Mouse (Mus musculus): ENCODE data around the gene Oxct1. TPM values are rescaled to one million over a fixed set of nuclear protein-coding genes. Genes with fewer than 3 reads are reported as not detected.
A peak's percentile ranks its signal among the peaks of the same experiment; 100 is the strongest.

Oxct1 gene
- polyA plus RNA-seq, 1 experiment from 2014 or later, result 432 TPM

DNA sequence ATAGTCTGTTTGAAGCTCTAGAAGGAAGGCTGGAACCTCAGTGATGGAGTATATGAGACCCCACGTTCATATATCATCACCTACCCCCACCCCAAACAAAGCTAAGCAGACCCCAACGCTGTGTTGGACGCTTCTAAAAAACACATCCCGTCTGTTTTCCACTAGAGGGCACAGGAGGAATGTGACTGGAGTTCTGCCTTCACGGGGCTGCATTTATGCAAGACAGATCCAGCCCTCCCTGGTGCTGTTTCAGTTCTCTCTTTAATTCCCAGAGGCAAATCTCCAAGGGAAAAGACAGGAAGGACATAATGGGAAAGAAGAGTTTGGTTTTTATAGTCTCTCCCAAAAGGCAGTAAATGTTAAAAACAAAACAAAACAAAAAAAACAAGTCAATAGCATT is 30.4 kb downstream of the Oxct1 start:
- Histone ChIP-seq H3K27me3 (ENCODE audit: control insufficient read depth, insufficient read depth, low read depth, low read length) (no peaks in the 10 kb centered on the region), H3K9ac (ENCODE audit: low read depth, low read length) (no peak overlapping the region), H3K4me1 (ENCODE audit: control insufficient read depth, insufficient read depth, low read length) (no peaks in the 10 kb centered on the region), H3K4me3 (ENCODE audit: low read depth, low read length) (no peak overlapping the region), H3K27ac (ENCODE audit: low read length) (no peak overlapping the region), H3K9me3 (replicated peaks; ENCODE audit: control insufficient read depth, low read length, poor library complexity, severe bottlenecking) (no peaks in the 10 kb centered on the region), H3K36me3 (ENCODE audit: control insufficient read depth, insufficient read depth, low read length) (peaks cover 23% of the 10 kb centered on the region), H3K4me2 (ENCODE audit: low read length) (no peak overlapping the region)
- WGBS, result 24% methylated on average over 5 of the region's 5 CpGs
- peak; percentile 88 for ATAC-seq

GRCm38 (mm10) chr15:4063574-4063973 is 37.4 kb downstream of the Oxct1 start:
- WGBS, result 89% methylated on average over 5 of the region's 5 CpGs
- ATAC-seq, result no peak

GRCm38 (mm10) chr15:4064013-4064412 is 37.8 kb downstream of the Oxct1 start:
- H3K4me1 ChIP-seq (ENCODE audit: control insufficient read depth, insufficient read depth, low read length), result no peaks in the 10 kb centered on the region
- no peak overlapping the region for H3K27ac ChIP-seq (ENCODE audit: low read length)
- 93% methylated on average over 7 of the region's 7 CpGs for WGBS
- H3K9ac ChIP-seq (ENCODE audit: low read depth, low read length), result no peak overlapping the region
- H3K36me3 ChIP-seq (ENCODE audit: control insufficient read depth, insufficient read depth, low read length), result peaks cover 8% of the 10 kb centered on the region
- H3K9me3 ChIP-seq (replicated peaks; ENCODE audit: control insufficient read depth, low read length, poor library complexity, severe bottlenecking), result no peaks in the 10 kb centered on the region
- ATAC-seq, result no peak
- H3K4me3 ChIP-seq (ENCODE audit: low read depth, low read length), result no peak overlapping the region
- no peaks in the 10 kb centered on the region for H3K27me3 ChIP-seq (ENCODE audit: control insufficient read depth, insufficient read depth, low read depth, low read length)
- H3K4me2 ChIP-seq (ENCODE audit: low read length), result no peak overlapping the region

More at GRCm38 (mm10) chr15:4063574-4063973, 37.4 kb downstream of the Oxct1 start:
- H3K9ac ChIP-seq (ENCODE audit: low read depth, low read length), result no peak overlapping the region
- H3K4me3 ChIP-seq (ENCODE audit: low read depth, low read length), result no peak overlapping the region
- H3K27ac ChIP-seq (ENCODE audit: low read length), result no peak overlapping the region
- no peaks in the 10 kb centered on the region for H3K9me3 ChIP-seq (replicated peaks; ENCODE audit: control insufficient read depth, low read length, poor library complexity, severe bottlenecking)
- no peaks in the 10 kb centered on the region for H3K4me1 ChIP-seq (ENCODE audit: control insufficient read depth, insufficient read depth, low read length)
- no peaks in the 10 kb centered on the region for H3K27me3 ChIP-seq (ENCODE audit: control insufficient read depth, insufficient read depth, low read depth, low read length)
- peaks cover 8% of the 10 kb centered on the region for H3K36me3 ChIP-seq (ENCODE audit: control insufficient read depth, insufficient read depth, low read length)
- no peak overlapping the region for H3K4me2 ChIP-seq (ENCODE audit: low read length)

DNA sequence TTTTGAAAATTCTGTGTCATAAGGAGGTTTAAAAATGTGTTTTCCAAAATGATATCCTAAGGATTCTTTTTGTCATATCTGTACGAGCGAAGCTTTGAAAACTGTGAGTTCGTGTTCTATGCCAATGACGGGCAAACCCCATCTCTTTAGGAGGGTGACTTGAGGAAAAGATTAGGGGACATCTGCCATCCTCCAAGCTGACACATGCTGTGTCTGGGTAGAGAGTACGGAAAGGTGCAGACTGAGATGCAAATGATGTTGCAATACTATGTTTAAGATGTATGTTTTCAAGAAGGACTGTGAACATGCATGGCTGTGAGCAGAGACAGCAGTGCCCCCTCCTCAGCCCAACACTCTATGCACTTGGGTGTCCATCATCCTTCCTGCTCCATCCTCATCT is 38.5 kb downstream of the Oxct1 start:
- no peaks in the 10 kb centered on the region for H3K27me3 ChIP-seq (ENCODE audit: control insufficient read depth, insufficient read depth, low read depth, low read length)
- H3K4me3 ChIP-seq (ENCODE audit: low read depth, low read length), result no peak overlapping the region

GRCm38 (mm10) chr15:4067273-4067990 is 41.2 kb downstream of the Oxct1 start:
- no peak for ATAC-seq
- 70% methylated on average over 5 of the region's 5 CpGs for WGBS

More for the DNA sequence above, 38.5 kb downstream of the Oxct1 start:
- no peak for ATAC-seq
- no peak overlapping the region for H3K27ac ChIP-seq (ENCODE audit: low read length)
- H3K36me3 ChIP-seq (ENCODE audit: control insufficient read depth, insufficient read depth, low read length), result peaks cover 8% of the 10 kb centered on the region
- no peak overlapping the region for H3K4me2 ChIP-seq (ENCODE audit: low read length)
- H3K9me3 ChIP-seq (replicated peaks; ENCODE audit: control insufficient read depth, low read length, poor library complexity, severe bottlenecking), result no peaks in the 10 kb centered on the region
- H3K4me1 ChIP-seq (ENCODE audit: control insufficient read depth, insufficient read depth, low read length), result no peaks in the 10 kb centered on the region
- WGBS, result 87% methylated on average over 5 of the region's 5 CpGs
- no peak overlapping the region for H3K9ac ChIP-seq (ENCODE audit: low read depth, low read length)

DNA sequence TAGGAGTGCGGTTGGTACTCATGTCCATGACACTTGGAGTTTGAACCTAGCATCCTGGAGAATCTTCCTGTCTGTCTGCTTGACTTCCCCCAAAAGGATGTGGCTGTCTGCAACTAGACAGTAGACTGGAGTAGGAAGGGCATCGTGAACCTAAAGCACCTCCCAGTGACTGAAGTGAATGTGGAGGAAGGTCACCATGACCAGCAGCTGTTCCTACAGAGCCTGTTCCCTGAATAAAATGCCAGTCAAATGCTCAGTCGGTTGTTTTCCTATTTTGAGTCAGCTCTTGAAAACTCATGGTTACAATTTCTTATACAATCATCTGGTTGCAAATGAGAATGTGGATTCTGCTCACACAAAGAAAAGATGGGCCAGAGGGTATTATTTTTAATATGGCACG is 51.8 kb downstream of the Oxct1 start:
- Histone ChIP-seq H3K4me1 (ENCODE audit: control insufficient read depth, insufficient read depth, low read length) (no peaks in the 10 kb centered on the region), H3K36me3 (ENCODE audit: control insufficient read depth, insufficient read depth, low read length) (peaks cover 9% of the 10 kb centered on the region; the same call in 1 of the 2 replicates), H3K9ac (ENCODE audit: low read depth, low read length) (no peak overlapping the region), H3K27ac (ENCODE audit: low read length) (no peak overlapping the region), H3K4me2 (ENCODE audit: low read length) (no peak overlapping the region), H3K4me3 (ENCODE audit: low read depth, low read length) (no peak overlapping the region), H3K27me3 (ENCODE audit: control insufficient read depth, insufficient read depth, low read depth, low read length) (no peaks in the 10 kb centered on the region), H3K9me3 (replicated peaks; ENCODE audit: control insufficient read depth, low read length, poor library complexity, severe bottlenecking) (no peaks in the 10 kb centered on the region)
- ATAC-seq, result no peak
- 83% methylated on average over 4 of the region's 4 CpGs for WGBS

More at GRCm38 (mm10) chr15:4067273-4067990, 41.2 kb downstream of the Oxct1 start:
- Histone ChIP-seq H3K4me1 (ENCODE audit: control insufficient read depth, insufficient read depth, low read length) (no peaks in the 10 kb centered on the region), H3K4me2 (ENCODE audit: low read length) (no peak overlapping the region), H3K4me3 (ENCODE audit: low read depth, low read length) (no peak overlapping the region), H3K27me3 (ENCODE audit: control insufficient read depth, insufficient read depth, low read depth, low read length) (no peaks in the 10 kb centered on the region), H3K9me3 (replicated peaks; ENCODE audit: control insufficient read depth, low read length, poor library complexity, severe bottlenecking) (no peaks in the 10 kb centered on the region), H3K9ac (ENCODE audit: low read depth, low read length) (no peak overlapping the region), H3K36me3 (ENCODE audit: control insufficient read depth, insufficient read depth, low read length) (peaks cover 3% of the 10 kb centered on the region), H3K27ac (ENCODE audit: low read length) (no peak overlapping the region)

- Histone ChIP-seq H3K4me2 (ENCODE audit: low read length) (no peak overlapping the region), H3K27ac (ENCODE audit: low read length) (no peak overlapping the region), H3K4me3 (ENCODE audit: low read depth, low read length) (no peak overlapping the region), H3K36me3 (ENCODE audit: control insufficient read depth, insufficient read depth, low read length) (peaks cover 6% of the 10 kb centered on the region; the same call in 1 of the 2 replicates), H3K4me1 (ENCODE audit: control insufficient read depth, insufficient read depth, low read length) (no peaks in the 10 kb centered on the region), H3K9me3 (replicated peaks; ENCODE audit: control insufficient read depth, low read length, poor library complexity, severe bottlenecking) (no peaks in the 10 kb centered on the region), H3K9ac (ENCODE audit: low read depth, low read length) (no peak overlapping the region), H3K27me3 (ENCODE audit: control insufficient read depth, insufficient read depth, low read depth, low read length) (no peaks in the 10 kb centered on the region)
- WGBS, result 89% methylated on average over 5 of the region's 5 CpGs
- ATAC-seq, result no peak
Measured at GRCm38 (mm10) chr15:4078785-4079184, 52.6 kb downstream of the Oxct1 start.

GRCm38 (mm10) chr15:4079425-4080189 is 53.4 kb downstream of the Oxct1 start:
- no peak overlapping the region for H3K9ac ChIP-seq (ENCODE audit: low read depth, low read length)
- no peak overlapping the region for H3K4me3 ChIP-seq (ENCODE audit: low read depth, low read length)
- H3K4me2 ChIP-seq (ENCODE audit: low read length), result no peak overlapping the region
- H3K27ac ChIP-seq (ENCODE audit: low read length), result no peak overlapping the region
- H3K4me1 ChIP-seq (ENCODE audit: control insufficient read depth, insufficient read depth, low read length), result no peaks in the 10 kb centered on the region
- H3K27me3 ChIP-seq (ENCODE audit: control insufficient read depth, insufficient read depth, low read depth, low read length), result no peaks in the 10 kb centered on the region
- H3K36me3 ChIP-seq (ENCODE audit: control insufficient read depth, insufficient read depth, low read length), result peaks cover 6% of the 10 kb centered on the region; the same call in 1 of the 2 replicates
- ATAC-seq, result no peak
- WGBS, result 93% methylated on average over 13 of the region's 13 CpGs
- no peaks in the 10 kb centered on the region for H3K9me3 ChIP-seq (replicated peaks; ENCODE audit: control insufficient read depth, low read length, poor library complexity, severe bottlenecking)

Measured in midbrain, embryonic 16.5 days (tissue).